Mouse (Mus musculus) ES-E14 (cell line): ENCODE results near the gene Sema6d. TPM values are rescaled to one million over a fixed set of nuclear protein-coding genes. Genes with fewer than 3 reads are reported as not detected.

Source experiments
- DNase-seq: peaks from one replicate; pipeline ENCODE4 v3.0.0-alpha.2; 2013; ENCODE audit warnings: low read depth, low spot score
- H3K27ac ChIP-seq: 2 replicates; pipeline ENCODE4 v1.5.1; 2012; ENCODE audit warnings: low read depth, mild to moderate bottlenecking, low read length, moderate library complexity, mixed read lengths; ENCODE audit not compliant: poor library complexity, insufficient read depth, severe bottlenecking
- H3K36me3 ChIP-seq: 2 replicates; pipeline ENCODE4 v1.6.1; 2012; ENCODE audit warnings: mild to moderate bottlenecking, low read length, moderate library complexity, mixed read lengths; ENCODE audit not compliant: control insufficient read depth, poor library complexity, insufficient read depth, severe bottlenecking
- H3K4me1 ChIP-seq, 2 experiments: fragments of 150-350 bp in 1 of 2; sonication (generic) in 1 of 2; 2 replicates each; pipeline ENCODE4 v1.6.1; 2012; ENCODE audit warnings: low read length in 2 of 2, mild to moderate bottlenecking in 1 of 2, mixed read lengths in 1 of 2; ENCODE audit not compliant: control insufficient read depth in 2 of 2, insufficient read depth in 2 of 2, poor library complexity in 1 of 2
- H3K4me3 ChIP-seq, 2 experiments: fragments of 150-350 bp in 1 of 2; sonication (generic) in 1 of 2; 2 replicates each; pipeline ENCODE4 v1.5.1; 2012; ENCODE audit warnings: low read length in 2 of 2, low read depth in 1 of 2, mild to moderate bottlenecking in 1 of 2, mixed read lengths in 1 of 2; ENCODE audit not compliant: insufficient read depth in 1 of 2, poor library complexity in 1 of 2, severe bottlenecking in 1 of 2
- H3K9ac ChIP-seq: 2 replicates; pipeline ENCODE4 v1.6.1; 2012; ENCODE audit warnings: low read depth, mild to moderate bottlenecking, low read length, mixed read lengths; ENCODE audit not compliant: poor library complexity, insufficient read depth, severe bottlenecking
- H3K9me3 ChIP-seq: fragments of 150-350 bp; sonication (generic); 2 replicates; pipeline ENCODE4 v1.6.1; 2012; ENCODE audit warnings: low read depth, mild to moderate bottlenecking, low read length; ENCODE audit not compliant: control insufficient read depth, insufficient read depth
- CHD2 ChIP-seq: IDR thresholded peaks from 2 replicates; pipeline ENCODE4 v1.6.1; 2014; ENCODE audit warnings: mild to moderate bottlenecking, low read depth, low read length, inconsistent platforms
- HCFC1 ChIP-seq: IDR thresholded peaks from 2 replicates; pipeline ENCODE4 v1.6.1; 2012; ENCODE audit warnings: low read length, inconsistent platforms, borderline replicate concordance; ENCODE audit not compliant: insufficient read depth
- MAFK ChIP-seq: IDR thresholded peaks from 2 replicates; pipeline ENCODE4 v1.6.1; 2014; ENCODE audit warnings: mild to moderate bottlenecking, low read depth, low read length, inconsistent platforms; ENCODE audit not compliant: insufficient read depth
- ZC3H11A ChIP-seq: IDR thresholded peaks from 2 replicates; pipeline ENCODE4 v1.6.1; 2012; ENCODE audit warnings: low read depth, mild to moderate bottlenecking, inconsistent platforms, low read length, borderline replicate concordance
- ZNF384 ChIP-seq: IDR thresholded peaks from 2 replicates; pipeline ENCODE4 v1.6.1; 2012; ENCODE audit warnings: low read depth, low read length, inconsistent platforms
- in situ Hi-C, 2 experiments: fragments of 600-800 bp; cut with MboI; formaldehyde crosslinking; loops; one replicate each; pipeline ENCODE4 v1.15.1; 2025; ENCODE audit warnings: low sequenced_read_pairs in 2 of 2, inconsistent platforms in 1 of 2; ENCODE audit not compliant: unreplicated experiment in 2 of 2
- total RNA-seq: library from RNA; depleted of rRNA; stranded (reverse); fragments of 300-350 nt; gene quantifications from 2 replicates; pipeline ENCODE4 v1.2.3, GENCODE M21; 2012

Sema6d gene
- total RNA-seq, 1 experiment: 0.54 TPM

GRCm38 (mm10) chr2:124338296-124338695 is 248.5 kb downstream of the Sema6d start:
- no peaks in the 10 kb centered on the region for H3K36me3 ChIP-seq
- TF ChIP-seq ZNF384 (no peak), HCFC1 (no peak), MAFK (no peak), ZC3H11A (no peak), CHD2 (no peak)
- no peak overlapping the region for H3K9ac ChIP-seq
- H3K27ac ChIP-seq: no peak overlapping the region
- no peaks in the 10 kb centered on the region for H3K4me1 ChIP-seq
- H3K9me3 ChIP-seq: no peaks in the 10 kb centered on the region
- H3K4me3 ChIP-seq: no peak overlapping the region
- in situ Hi-C loops: no loop called here
- DNase-seq: no peak

GRCm38 (mm10) chr2:124354191-124354590 is 264.4 kb downstream of the Sema6d start:
- in situ Hi-C loops: no loop called here
- Histone ChIP-seq H3K4me1 (no peaks in the 10 kb centered on the region), H3K36me3 (no peaks in the 10 kb centered on the region), H3K4me3 (no peak overlapping the region), H3K9ac (no peak overlapping the region), H3K27ac (no peak overlapping the region), H3K9me3 (no peaks in the 10 kb centered on the region)
- DNase-seq: no peak
- TF ChIP-seq ZNF384: no peak
- no peak for TF ChIP-seq HCFC1
- TF ChIP-seq MAFK: no peak

- H3K9ac ChIP-seq: no peak overlapping the region
- in situ Hi-C loops: no loop called here
- TF ChIP-seq HCFC1 (no peak), ZNF384 (no peak), CHD2 (no peak)
- H3K9me3 ChIP-seq: no peaks in the 10 kb centered on the region
- no peaks in the 10 kb centered on the region for H3K36me3 ChIP-seq
- no peak overlapping the region for H3K4me3 ChIP-seq
- H3K4me1 ChIP-seq: no peaks in the 10 kb centered on the region
- no peak overlapping the region for H3K27ac ChIP-seq
- no peak for DNase-seq
These were observed 264.9 kb downstream of the Sema6d start for GRCm38 (mm10) chr2:124354716-124355115.

- Histone ChIP-seq H3K9me3 (no peaks in the 10 kb centered on the region), H3K9ac (no peak overlapping the region), H3K36me3 (no peaks in the 10 kb centered on the region), H3K27ac (no peak overlapping the region), H3K4me1 (no peaks in the 10 kb centered on the region), H3K4me3 (no peak overlapping the region)
- DNase-seq: no peak
- in situ Hi-C loops: no loop called here
- TF ChIP-seq CHD2 (no peak), ZNF384 (no peak), ZC3H11A (no peak), HCFC1 (no peak), MAFK (no peak)
These were observed 279.5 kb downstream of the Sema6d start for GRCm38 (mm10) chr2:124369291-124369690.

GRCm38 (mm10) chr2:124369991-124370390 is 280.2 kb downstream of the Sema6d start:
- Histone ChIP-seq H3K27ac (no peak overlapping the region), H3K9me3 (no peaks in the 10 kb centered on the region), H3K9ac (no peak overlapping the region), H3K36me3 (no peaks in the 10 kb centered on the region), H3K4me3 (no peak overlapping the region), H3K4me1 (no peaks in the 10 kb centered on the region)
- TF ChIP-seq HCFC1: no peak
- TF ChIP-seq CHD2: no peak
- no peak for TF ChIP-seq ZNF384
- DNase-seq: no peak
- in situ Hi-C loops: no loop called here
